Mouse (Mus musculus): ENCODE measurements around the gene Ebf1. TPM values are rescaled to one million over a fixed set of nuclear protein-coding genes. Genes with fewer than 3 reads are reported as not detected.

Ebf1 gene
- polyA plus RNA-seq, 1 experiment from 2014 or later, result 7.6 TPM

DNA sequence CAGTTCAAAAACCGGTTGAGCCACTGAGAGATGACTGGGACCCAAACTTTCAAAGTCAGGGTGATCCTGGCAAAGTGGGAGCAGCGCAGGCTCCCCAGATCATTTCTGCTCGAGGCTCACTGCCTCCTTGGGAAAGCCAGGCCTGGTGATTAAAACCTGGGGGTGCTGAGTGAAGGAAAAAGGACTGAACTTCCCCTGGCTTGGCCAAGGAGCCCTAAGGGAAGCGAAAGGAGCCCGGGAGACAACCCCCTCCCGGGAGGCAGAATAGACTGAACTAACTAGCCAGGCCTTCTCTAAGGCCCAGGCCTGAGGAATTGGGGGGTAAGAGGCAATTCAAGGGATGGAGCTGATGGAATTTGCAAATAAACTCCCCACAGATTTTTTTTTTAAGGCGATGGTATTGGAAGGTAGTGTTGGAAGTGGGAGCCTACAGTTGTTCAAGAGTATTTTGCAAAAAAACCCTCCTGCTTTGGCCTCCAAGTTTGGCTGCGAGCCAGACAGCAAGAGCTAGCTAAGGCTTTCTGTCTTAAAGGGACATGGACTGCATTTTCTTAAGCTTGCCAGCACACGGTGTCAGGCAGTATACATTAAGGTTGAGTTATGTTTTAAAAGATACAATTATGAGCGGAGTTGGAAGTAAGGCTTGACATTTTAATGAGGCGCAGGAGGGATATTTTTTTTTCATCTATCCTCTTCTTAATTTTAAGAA lies 5.1 kb downstream of the Ebf1 start:
- H3K27ac ChIP-seq, result no peak overlapping the region
- H3K27me3 ChIP-seq (ENCODE audit: insufficient read depth, poor library complexity, severe bottlenecking), result peaks cover 36% of the 10 kb centered on the region
- WGBS, result 28% methylated on average over 11 of the region's 11 CpGs
- peaks cover 24% of the 10 kb centered on the region for H3K4me1 ChIP-seq
- no peak overlapping the region for H3K4me3 ChIP-seq
- no peak for DNase-seq (ENCODE audit: low spot score)
- H3K36me3 ChIP-seq, result no peaks in the 10 kb centered on the region; the same call in 1 of the 2 replicates
- H3K9me3 ChIP-seq, result no peaks in the 10 kb centered on the region

DNA sequence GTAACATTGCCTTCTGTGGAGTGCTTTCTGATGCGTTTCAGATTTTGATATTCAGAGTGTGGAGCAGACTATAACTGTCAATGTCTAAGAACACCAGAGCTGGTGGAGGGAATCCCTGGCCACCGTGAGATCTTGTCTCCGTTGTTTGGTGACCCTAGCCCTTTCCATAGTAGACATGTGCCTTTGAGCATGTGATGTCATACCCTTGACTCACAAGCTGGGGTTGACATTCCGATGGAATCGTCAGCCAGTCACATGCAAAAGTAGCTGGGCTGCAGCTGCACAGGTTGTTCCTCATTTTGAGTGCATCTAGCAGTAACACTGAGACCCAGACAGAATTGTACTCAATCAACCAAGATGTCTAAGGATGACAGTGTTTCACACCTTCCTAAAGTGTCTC lies 7.4 kb downstream of the Ebf1 start:
- 54% methylated on average over 5 of the region's 5 CpGs for WGBS
- no peak for DNase-seq (ENCODE audit: low spot score)
- H3K9me3 ChIP-seq, result no peaks in the 10 kb centered on the region
- no peak overlapping the region for H3K27ac ChIP-seq
- no peaks in the 10 kb centered on the region; the same call in 1 of the 2 replicates for H3K36me3 ChIP-seq
- peaks cover 28% of the 10 kb centered on the region for H3K27me3 ChIP-seq (ENCODE audit: insufficient read depth, poor library complexity, severe bottlenecking)
- H3K4me3 ChIP-seq, result no peak overlapping the region
- peaks cover 24% of the 10 kb centered on the region for H3K4me1 ChIP-seq

DNA sequence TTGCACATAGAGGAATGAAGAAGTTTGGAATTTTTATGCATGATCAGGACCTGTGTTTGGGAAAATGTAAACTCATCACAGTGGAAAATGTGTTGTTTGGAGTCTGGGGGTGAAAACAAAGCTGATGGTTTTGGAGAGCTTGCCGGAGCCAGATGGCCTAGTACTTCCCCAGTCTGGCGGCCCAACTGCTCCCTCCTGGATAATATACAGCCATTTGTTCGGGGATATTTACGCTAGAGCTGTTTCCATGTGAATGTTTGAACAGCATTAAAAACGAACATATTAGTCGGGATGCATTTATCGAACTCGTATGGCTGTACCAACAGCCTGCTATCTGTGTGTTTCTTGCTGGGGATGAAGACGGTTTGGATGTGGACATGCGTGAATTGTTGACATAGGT lies 8.9 kb downstream of the Ebf1 start:
- H3K27me3 ChIP-seq (ENCODE audit: insufficient read depth, poor library complexity, severe bottlenecking), result peaks cover 13% of the 10 kb centered on the region
- H3K4me3 ChIP-seq, result no peak overlapping the region
- 80% methylated on average over 10 of the region's 10 CpGs for WGBS
- H3K4me1 ChIP-seq, result peaks cover 9% of the 10 kb centered on the region
- no peaks in the 10 kb centered on the region for H3K9me3 ChIP-seq
- no peak for DNase-seq (ENCODE audit: low spot score)
- H3K36me3 ChIP-seq, result no peaks in the 10 kb centered on the region; the same call in 1 of the 2 replicates
- H3K27ac ChIP-seq, result no peak overlapping the region

DNA sequence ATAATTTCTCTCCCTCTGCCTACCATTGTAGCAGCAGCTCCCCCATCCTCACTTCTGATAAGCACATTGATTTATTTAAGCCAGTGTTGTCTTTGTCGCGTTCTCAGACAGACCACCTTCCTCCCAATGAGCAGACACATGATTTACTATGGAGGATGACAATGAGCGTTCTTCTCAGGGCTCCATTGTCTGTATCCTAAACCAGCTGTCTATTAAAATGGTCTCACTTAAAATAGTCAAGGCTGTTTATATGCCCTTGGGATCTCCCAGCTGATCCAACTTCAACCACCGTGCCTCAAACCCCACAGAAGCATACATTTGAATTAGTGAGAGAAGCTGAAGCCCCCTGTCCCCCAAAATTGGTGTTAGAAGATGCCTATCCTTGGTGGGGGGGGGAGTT lies 11.3 kb downstream of the Ebf1 start:
- no peak overlapping the region for H3K27ac ChIP-seq
- no peak for DNase-seq (ENCODE audit: low spot score)
- WGBS, result 73% methylated on average over 4 of the region's 4 CpGs
- no peaks in the 10 kb centered on the region for H3K36me3 ChIP-seq
- H3K9me3 ChIP-seq, result no peaks in the 10 kb centered on the region
- H3K4me3 ChIP-seq, result no peak overlapping the region
- peaks cover 13% of the 10 kb centered on the region; the same call in 1 of the 2 replicates for H3K4me1 ChIP-seq
- no peaks in the 10 kb centered on the region for H3K27me3 ChIP-seq (ENCODE audit: insufficient read depth, poor library complexity, severe bottlenecking)

DNA sequence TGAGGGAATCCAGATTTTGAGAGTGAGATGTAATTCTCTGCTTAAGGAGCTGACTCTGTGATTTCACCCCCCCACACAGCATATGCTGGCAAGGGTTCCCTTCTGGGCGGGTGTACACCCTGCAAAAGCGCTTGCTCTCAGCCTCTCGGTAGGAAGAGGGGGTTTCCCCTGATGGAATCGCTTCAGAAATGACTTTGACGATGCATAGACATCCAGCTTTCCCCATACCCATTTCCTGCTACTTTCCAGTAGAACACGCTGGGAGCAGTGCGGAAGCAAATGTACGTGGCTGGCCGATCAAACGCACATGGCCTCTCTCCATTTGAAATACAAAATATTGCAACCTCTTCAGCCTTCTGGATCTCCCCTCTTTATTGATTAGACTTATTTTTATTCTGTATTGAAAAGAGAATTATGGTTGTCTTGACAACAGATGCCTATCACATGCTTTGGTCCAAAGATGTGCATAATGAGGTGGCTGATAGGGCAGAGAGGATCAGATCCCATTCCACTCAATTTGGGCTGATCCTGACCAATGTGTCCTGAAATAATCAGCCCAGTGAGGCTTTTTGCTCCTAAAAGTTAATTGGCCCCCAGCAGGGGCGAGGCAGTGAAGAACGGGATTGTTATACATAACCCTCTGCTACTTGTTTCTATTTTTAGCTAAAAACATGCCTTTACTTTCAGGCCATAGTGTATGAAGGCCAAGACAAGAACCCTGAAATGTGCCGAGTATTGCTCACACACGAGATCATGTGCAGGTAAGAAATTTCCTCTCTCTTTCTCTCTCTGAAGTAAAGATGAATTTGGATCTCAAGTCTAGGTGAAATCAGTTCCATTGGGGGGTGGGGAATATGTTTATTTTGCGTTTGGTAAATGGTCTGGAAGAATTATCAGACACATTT lies 15.2 kb downstream of the Ebf1 start:
- DNase-seq (ENCODE audit: low spot score), result no peak
- Histone ChIP-seq H3K4me1 (peaks cover 8% of the 10 kb centered on the region; the same call in 1 of the 2 replicates), H3K9me3 (no peaks in the 10 kb centered on the region), H3K4me3 (no peak overlapping the region), H3K36me3 (no peaks in the 10 kb centered on the region), H3K27ac (no peak overlapping the region), H3K27me3 (ENCODE audit: insufficient read depth, poor library complexity, severe bottlenecking) (no peaks in the 10 kb centered on the region)
- WGBS, result 79% methylated on average over 15 of the region's 15 CpGs

DNA sequence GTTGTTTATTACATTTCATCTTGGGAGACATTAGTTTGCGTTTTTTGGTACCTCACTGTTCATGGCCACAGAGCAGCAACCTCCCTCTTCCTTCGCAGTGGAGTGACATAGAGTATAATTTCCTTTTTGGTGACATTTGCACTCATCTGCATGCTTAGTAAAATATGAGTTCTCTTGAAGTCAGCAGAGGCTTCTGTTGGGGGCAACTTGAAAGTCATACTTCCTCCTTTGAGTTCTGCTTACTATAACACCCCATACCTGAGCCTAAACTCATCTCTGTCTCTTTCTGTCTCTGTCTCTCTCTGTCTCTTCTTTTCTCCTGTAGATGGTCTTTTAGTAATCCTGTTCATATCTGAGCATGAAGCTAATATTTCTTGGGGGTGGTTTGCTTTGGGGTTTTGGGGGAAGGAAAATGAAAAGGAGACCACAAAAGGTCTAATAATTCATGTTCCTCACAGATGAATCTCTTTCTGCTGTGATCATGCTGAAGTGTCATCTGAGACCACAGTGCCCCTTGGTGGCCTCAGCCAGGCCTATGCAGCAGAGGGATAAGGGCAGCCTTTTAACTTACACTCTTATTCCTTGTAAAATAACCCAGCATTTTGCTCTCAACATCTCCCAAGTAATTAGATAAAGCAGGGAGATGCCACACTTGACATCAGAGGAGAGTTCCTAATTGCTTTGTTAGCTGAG lies 16.0 kb downstream of the Ebf1 start:
- DNase-seq (ENCODE audit: low spot score), result no peak
- H3K36me3 ChIP-seq, result no peaks in the 10 kb centered on the region
- 86% methylated on average over 2 of the region's 2 CpGs for WGBS

DNA sequence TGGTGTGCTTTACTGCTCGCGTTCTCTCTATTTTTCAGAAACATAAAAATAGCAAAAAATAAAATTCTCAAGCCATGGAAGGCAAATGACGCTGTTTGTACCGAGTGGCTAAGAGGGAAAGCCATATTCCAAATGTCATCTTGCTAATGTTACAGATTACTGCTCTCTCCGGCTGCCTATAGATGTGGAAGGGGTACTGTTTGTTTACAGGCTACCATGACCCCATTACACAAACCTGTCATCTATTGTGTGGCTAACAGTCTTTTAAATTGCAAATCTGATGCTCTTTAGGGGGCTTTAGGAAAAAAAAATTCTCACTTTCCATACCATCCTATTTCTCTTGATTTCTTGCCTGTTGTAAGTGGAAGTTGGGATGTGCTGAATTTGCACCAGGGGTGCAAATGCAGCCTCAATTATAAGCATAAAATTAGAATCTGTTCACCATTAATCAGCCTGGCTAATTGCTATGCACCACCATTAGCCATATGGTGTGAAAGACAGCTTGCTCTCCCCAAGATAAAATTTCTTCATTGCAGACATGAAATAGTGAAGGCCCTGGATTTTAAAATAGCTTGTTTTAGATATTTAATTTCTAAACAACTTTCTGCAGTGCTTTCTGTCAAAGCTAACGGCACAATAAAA lies 17.6 kb downstream of the Ebf1 start:
- WGBS, result 84% methylated on average over 6 of the region's 6 CpGs
- Histone ChIP-seq H3K27ac (no peak overlapping the region), H3K27me3 (ENCODE audit: insufficient read depth, poor library complexity, severe bottlenecking) (no peaks in the 10 kb centered on the region), H3K4me1 (peaks cover 8% of the 10 kb centered on the region; the same call in 1 of the 2 replicates), H3K4me3 (no peak overlapping the region), H3K36me3 (no peaks in the 10 kb centered on the region), H3K9me3 (no peaks in the 10 kb centered on the region)
- no peak for DNase-seq (ENCODE audit: low spot score)

More for the DNA sequence above, 16.0 kb downstream of the Ebf1 start:
- Histone ChIP-seq H3K27me3 (ENCODE audit: insufficient read depth, poor library complexity, severe bottlenecking) (no peaks in the 10 kb centered on the region), H3K4me3 (no peak overlapping the region), H3K4me1 (peaks cover 8% of the 10 kb centered on the region; the same call in 1 of the 2 replicates), H3K9me3 (no peaks in the 10 kb centered on the region), H3K27ac (no peak overlapping the region)

DNA sequence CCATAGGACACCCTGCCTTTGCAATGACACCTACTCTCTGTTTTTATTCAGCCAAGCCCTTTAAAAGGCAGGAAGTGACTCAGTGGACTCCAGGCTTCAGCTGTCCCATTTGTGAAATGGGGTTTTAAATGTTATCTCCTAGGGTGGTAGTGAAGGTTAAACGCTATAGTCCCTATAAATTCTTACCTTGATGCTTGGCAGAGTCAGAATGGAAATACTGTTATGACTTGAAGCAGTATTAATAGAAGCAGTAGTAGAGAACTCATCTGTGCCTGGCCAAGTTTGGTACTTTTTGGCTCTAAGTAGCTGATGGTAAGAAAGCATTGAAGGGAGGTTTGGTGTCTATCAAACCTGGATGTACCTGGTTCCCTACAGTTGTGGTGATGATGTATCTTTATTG lies 19.1 kb downstream of the Ebf1 start:
- Histone ChIP-seq H3K27me3 (ENCODE audit: insufficient read depth, poor library complexity, severe bottlenecking) (no peaks in the 10 kb centered on the region), H3K9me3 (no peaks in the 10 kb centered on the region), H3K36me3 (no peaks in the 10 kb centered on the region), H3K4me1 (peaks cover 8% of the 10 kb centered on the region; the same call in 1 of the 2 replicates), H3K27ac (no peak overlapping the region), H3K4me3 (no peak overlapping the region)
- DNase-seq (ENCODE audit: low spot score), result no peak
- WGBS, result 65% methylated on average over 1 of the region's 1 CpGs

DNA sequence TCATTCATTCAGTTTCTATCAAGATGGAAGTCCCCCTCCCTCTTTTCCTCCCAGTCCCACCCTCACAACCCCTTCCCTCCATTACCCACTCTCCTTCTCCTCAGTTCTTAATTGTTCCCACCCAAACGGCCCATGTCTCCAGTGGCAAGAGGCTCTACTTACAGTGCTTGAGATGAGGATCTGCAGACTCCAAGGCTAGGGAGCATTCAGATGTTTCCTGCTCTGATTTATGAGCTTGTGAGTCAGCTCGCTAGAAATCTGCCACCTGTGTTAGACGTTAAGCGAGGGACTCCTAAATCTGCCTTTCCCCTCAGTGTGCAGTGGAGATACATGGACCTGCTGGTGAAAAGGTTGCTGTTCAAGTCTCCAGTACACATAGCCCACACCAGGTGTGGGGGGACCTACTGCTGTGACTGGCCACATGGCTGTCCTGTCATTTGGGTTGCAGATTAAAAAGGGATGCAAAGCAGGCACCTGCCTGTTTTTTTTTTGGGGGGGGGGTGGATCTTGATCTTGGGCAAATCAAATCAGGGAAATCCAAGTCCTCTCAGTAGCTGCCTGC lies 21.2 kb downstream of the Ebf1 start:
- Histone ChIP-seq H3K27me3 (ENCODE audit: insufficient read depth, poor library complexity, severe bottlenecking) (no peaks in the 10 kb centered on the region), H3K27ac (no peak overlapping the region), H3K4me3 (no peak overlapping the region), H3K9me3 (no peaks in the 10 kb centered on the region), H3K4me1 (no peaks in the 10 kb centered on the region), H3K36me3 (no peaks in the 10 kb centered on the region)
- 81% methylated on average over 4 of the region's 4 CpGs for WGBS
- no peak for DNase-seq (ENCODE audit: low spot score)

DNA sequence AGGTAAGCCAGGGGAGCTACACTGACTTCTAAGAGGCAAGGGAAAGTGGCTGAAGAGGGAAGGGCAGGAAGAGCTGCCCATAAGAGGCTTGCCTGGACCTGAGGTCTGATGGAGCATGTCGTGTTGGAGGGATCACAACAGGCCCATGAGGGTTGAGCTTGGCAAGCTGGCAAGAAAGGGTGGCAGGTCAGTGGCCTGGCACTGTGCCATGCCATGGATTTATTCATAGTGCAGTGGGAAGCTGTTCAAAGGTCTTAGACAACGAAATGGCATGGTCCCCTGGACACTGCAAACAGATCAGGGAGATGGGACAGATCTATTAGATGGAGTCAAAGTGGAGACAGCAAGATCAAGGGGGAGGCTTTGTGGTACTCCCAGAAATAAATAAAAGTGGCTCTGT lies 24.4 kb downstream of the Ebf1 start:
- Histone ChIP-seq H3K9me3 (no peaks in the 10 kb centered on the region), H3K27ac (no peak overlapping the region), H3K4me3 (no peak overlapping the region), H3K4me1 (no peaks in the 10 kb centered on the region), H3K36me3 (no peaks in the 10 kb centered on the region), H3K27me3 (ENCODE audit: insufficient read depth, poor library complexity, severe bottlenecking) (no peaks in the 10 kb centered on the region)
- WGBS, result 62% methylated on average over 2 of the region's 2 CpGs
- DNase-seq (ENCODE audit: low spot score), result no peak

DNA sequence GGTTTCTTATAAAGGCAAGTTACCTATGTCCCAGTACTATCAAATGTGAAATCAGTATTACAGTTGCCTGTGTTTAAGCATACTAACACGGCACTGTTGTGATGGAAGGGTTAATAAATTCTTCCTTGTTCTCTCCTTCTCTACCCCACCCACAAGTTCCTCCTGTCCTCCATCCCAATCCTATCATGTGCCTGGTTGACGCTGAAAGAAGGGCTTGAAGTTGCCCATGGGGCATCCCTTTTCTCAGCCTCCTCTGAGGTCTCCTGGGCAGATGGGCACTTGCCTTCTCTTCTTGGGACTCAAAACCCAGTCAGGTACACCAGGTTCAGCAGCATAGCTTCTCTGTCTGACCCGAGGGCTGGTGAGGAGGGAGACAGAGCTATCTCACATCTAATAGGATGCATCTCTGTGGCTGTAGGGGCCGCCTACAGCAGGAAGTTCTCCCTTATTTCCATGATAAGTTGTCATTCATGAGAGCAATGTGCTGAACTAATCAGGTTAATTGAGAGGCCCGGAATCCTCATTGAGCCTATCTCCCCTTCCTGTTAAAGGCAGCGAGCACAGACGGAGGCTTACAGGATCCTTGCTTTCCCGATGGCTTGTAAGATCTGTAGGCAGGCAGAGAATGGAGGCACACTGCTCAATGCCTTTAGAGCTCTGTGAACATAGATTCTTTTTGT lies 37.4 kb downstream of the Ebf1 start:
- no peaks in the 10 kb centered on the region for H3K27me3 ChIP-seq (ENCODE audit: insufficient read depth, poor library complexity, severe bottlenecking)
- H3K4me3 ChIP-seq, result no peak overlapping the region
- WGBS, result 40% methylated on average over 8 of the region's 8 CpGs
- no peak overlapping the region for H3K27ac ChIP-seq
- no peaks in the 10 kb centered on the region for H3K36me3 ChIP-seq
- DNase-seq (ENCODE audit: low spot score), result no peak
- no peaks in the 10 kb centered on the region for H3K9me3 ChIP-seq
- H3K4me1 ChIP-seq, result peaks cover 10% of the 10 kb centered on the region

DNA sequence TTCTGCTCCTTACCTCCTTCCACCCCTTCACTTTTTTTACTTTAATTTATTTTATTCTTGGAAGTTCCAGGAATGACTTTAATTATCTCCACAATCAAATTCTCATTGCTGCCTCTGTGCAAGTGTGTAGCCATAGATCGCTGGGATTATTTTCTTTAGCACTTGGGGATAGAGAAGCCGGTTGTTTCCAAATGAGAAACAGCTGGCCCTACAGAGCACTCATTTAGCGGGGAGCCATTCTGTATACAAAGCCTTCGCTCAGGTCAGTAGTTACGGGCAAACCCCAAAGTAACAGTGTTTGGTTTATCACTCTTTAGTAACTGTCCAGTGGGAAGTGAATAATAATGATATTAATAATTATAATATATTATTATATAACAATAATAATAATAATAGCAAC lies 38.4 kb downstream of the Ebf1 start:
- no peak for DNase-seq (ENCODE audit: low spot score)
- H3K36me3 ChIP-seq, result no peaks in the 10 kb centered on the region
- peaks cover 10% of the 10 kb centered on the region for H3K4me1 ChIP-seq
- H3K9me3 ChIP-seq, result no peaks in the 10 kb centered on the region
- WGBS, result 63% methylated on average over 5 of the region's 5 CpGs
- H3K27ac ChIP-seq, result no peak overlapping the region
- no peaks in the 10 kb centered on the region for H3K27me3 ChIP-seq (ENCODE audit: insufficient read depth, poor library complexity, severe bottlenecking)
- H3K4me3 ChIP-seq, result no peak overlapping the region

Measured in heart, embryonic 10.5 days (tissue).